Comparison of ENCODE assay signal across 13 mouse cellular contexts in the genomic region with DNA sequence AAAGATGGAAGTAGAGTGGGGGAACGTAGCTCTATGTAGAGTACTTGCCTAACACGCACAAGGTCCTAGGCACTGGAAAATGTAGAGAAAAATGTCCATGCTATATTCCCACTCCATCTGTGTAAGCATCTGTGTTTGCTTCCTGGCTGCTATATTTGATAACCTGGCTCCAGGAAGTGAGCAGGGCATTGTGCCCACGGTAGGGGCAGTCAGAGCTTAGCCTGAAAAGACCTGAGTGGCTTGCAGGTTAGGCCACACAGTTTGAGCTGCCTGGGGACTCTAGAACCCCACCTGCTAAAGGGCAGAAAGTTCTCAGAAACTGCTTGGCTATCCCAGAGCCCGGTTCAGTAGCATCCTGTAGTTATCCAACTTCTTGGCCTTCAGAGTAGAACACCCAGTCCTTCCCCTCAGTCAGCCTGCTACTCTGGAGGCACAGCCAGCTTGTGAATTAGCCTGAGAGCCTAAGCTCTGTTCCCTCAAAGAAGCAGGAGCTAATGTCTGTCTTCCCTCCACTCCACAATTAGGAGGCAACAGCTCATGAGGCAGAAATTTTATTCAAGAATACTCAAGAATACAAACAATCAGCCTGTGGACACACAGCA. TPM values are rescaled to one million over a fixed set of nuclear protein-coding genes. Genes with fewer than 3 reads are reported as not detected.
A peak's percentile ranks its signal among the peaks of the same experiment; 100 is the strongest.
DNase-seq lines count a peak whose midpoint lies in the region; ATAC-seq lines count a peak whose summit lies in the region.
"Had no signal": no experiment of that assay in that cellular context is flagged by ENCODE, and none has a peak within 500 bp of the region (broad histone marks: within the 10 kb centered on the region; RNA-seq: fewer than 3 reads in every experiment).

No protein-coding gene starts in this region.

- ATAC-seq in kidney, embryonic 15.5 days (replicated peaks; ENCODE audit: low FRiP score), result no peak
- ATAC-seq: forebrain, embryonic 13.5 days; inflammation-experienced regulatory T-cells, adult 6 months; midbrain, embryonic 15.5 days had no signal

- peaks cover 48% of the 10 kb centered on the region for H3K4me1 ChIP-seq in kidney, embryonic 15.5 days
- H3K4me1 ChIP-seq: midbrain, embryonic 15.5 days had no signal

- no peak overlapping the region for H3K4me3 ChIP-seq in kidney, embryonic 15.5 days (replicated peaks)
- H3K4me3 ChIP-seq: forebrain, embryonic 13.5 days; midbrain, embryonic 15.5 days had no signal

- H3K9ac ChIP-seq in kidney, embryonic 15.5 days, result no peak overlapping the region
- H3K9ac ChIP-seq: forebrain, embryonic 13.5 days; midbrain, embryonic 15.5 days had no signal

- H3K4me2 ChIP-seq in kidney, embryonic 15.5 days, result no peak overlapping the region
- H3K4me2 ChIP-seq: forebrain, embryonic 13.5 days; midbrain, embryonic 15.5 days had no signal

- H3K36me3 ChIP-seq in kidney, embryonic 15.5 days, result peaks cover 26% of the 10 kb centered on the region

- intact Hi-C loops in gastrocnemius, postnatal 14 days (cut with DNase I; ENCODE audit: low total_unique reads), result no loop called here

- peak overlapping the region; percentile 87; the same call in 1 of the 2 replicates for H3K27ac ChIP-seq in kidney, embryonic 15.5 days
- H3K27ac ChIP-seq: forebrain, embryonic 13.5 days; midbrain, embryonic 15.5 days had no signal

- WGBS in kidney, embryonic 15.5 days, result 73% methylated on average over 4 of the region's 4 CpGs

- peak; percentile 74 for DNase-seq in gastrocnemius, postnatal 25 days
- no peak for DNase-seq in gastrocnemius, postnatal 14 days
- no peak for DNase-seq in kidney, postnatal 36 days
- peak; percentile 75 to 78 for DNase-seq in cerebellum, adult 18-20 months
- DNase-seq in cerebellum, postnatal 36 days, result peak; percentile 68 to 73
- DNase-seq in spleen, postnatal 4 days (ENCODE audit: low spot score in 2 of 2), result no peak
- DNase-seq in lung, postnatal 36 days, result no peak
- DNase-seq: lung, adult 2 months; thymus, postnatal 14 days had no signal

- H3K27me3 ChIP-seq in kidney, embryonic 15.5 days, result no peaks in the 10 kb centered on the region
- H3K27me3 ChIP-seq: forebrain, embryonic 13.5 days; midbrain, embryonic 15.5 days had no signal

- no peaks in the 10 kb centered on the region for H3K9me3 ChIP-seq in kidney, embryonic 15.5 days (replicated peaks)
- H3K9me3 ChIP-seq: forebrain, embryonic 13.5 days; midbrain, embryonic 15.5 days had no signal

RNA-seq across cellular contexts. Expression of a gene that starts 1.8 kb away (rescaled TPM):
- total RNA-seq in gastrocnemius, postnatal 25 days (2021), result 1,000 to 10,000 TPM; 5,552 to 6,904 TPM
- total RNA-seq in gastrocnemius, postnatal 14 days (2021), result 1,000 to 10,000 TPM; 4,021 to 4,833 TPM
- 28.2 and 30.4 TPM in 2 replicates for polyA plus RNA-seq in kidney, embryonic 15.5 days (2015; fragmentation: Nextera tagmentation; extraction: Ambion mirVana)

RNA-seq across cellular contexts. Expression of a gene that starts 16.7 kb away (rescaled TPM):
- 10 to 100 TPM; 16.2 to 16.4 TPM for total RNA-seq in gastrocnemius, postnatal 25 days (2021)
- 10 to 100 TPM; 24.0 to 37.6 TPM for total RNA-seq in gastrocnemius, postnatal 14 days (2021)
- 89.5 and 97.6 TPM in 2 replicates for polyA plus RNA-seq in kidney, embryonic 15.5 days (2015; fragmentation: Nextera tagmentation; extraction: Ambion mirVana)

RNA-seq across cellular contexts. Expression of a gene that starts 18.9 kb away (rescaled TPM):
- 10 to 100 TPM; 65.5 to 75.2 TPM for total RNA-seq in gastrocnemius, postnatal 25 days (2021)
- total RNA-seq in gastrocnemius, postnatal 14 days (2021), result 10 to 100 TPM; 75.1 to 80.9 TPM
- polyA plus RNA-seq in kidney, embryonic 15.5 days (2015; fragmentation: Nextera tagmentation; extraction: Ambion mirVana), result 155 and 165 TPM in 2 replicates

RNA-seq across cellular contexts. Expression of a gene that starts 36.1 kb away (rescaled TPM):
- 1 to 10 TPM in 1 of 2 experiments, under 1 TPM in 1; 0.91 to 1.4 TPM for total RNA-seq in gastrocnemius, postnatal 25 days (2021)
- total RNA-seq in gastrocnemius, postnatal 14 days (2021), result 1 to 10 TPM; 1.5 to 2.9 TPM
- polyA plus RNA-seq in kidney, embryonic 15.5 days (2015; fragmentation: Nextera tagmentation; extraction: Ambion mirVana), result 6.3 TPM in 2 replicates

RNA-seq across cellular contexts. Expression of a gene that starts 41.5 kb away (rescaled TPM):
- total RNA-seq in gastrocnemius, postnatal 25 days (2021), result 10 to 100 TPM in 1 of 2 experiments, 1 to 10 TPM in 1; 9.2 to 14.6 TPM
- total RNA-seq in gastrocnemius, postnatal 14 days (2021), result 10 to 100 TPM in 1 of 2 experiments, 1 to 10 TPM in 1; 9.5 to 14.4 TPM
- 18.7 and 21.9 TPM in 2 replicates for polyA plus RNA-seq in kidney, embryonic 15.5 days (2015; fragmentation: Nextera tagmentation; extraction: Ambion mirVana)

Comparison
In these comparisons a context has a peak if more than half of its experiments do, and no peak if none do; other contexts are left out.
1. DNase-seq: peak in gastrocnemius, postnatal 25 days (single experiment), cerebellum, adult 18-20 months (2 of 2) and cerebellum, postnatal 36 days (2 of 2); none in gastrocnemius, postnatal 14 days (single experiment), kidney, postnatal 36 days (0 of 2), spleen, postnatal 4 days (0 of 2) and lung, postnatal 36 days (single experiment).